Mouse (Mus musculus) olfactory bulb, adult 2 months (tissue): ENCODE measurements around the gene Gpc4.

ENCODE experiments used
- CTCF ChIP-seq: fragments of 200-500 bp; IDR thresholded peaks from 2 replicates; pipeline ENCODE4 v1.5.1; 2012; ENCODE audit warnings: low read depth, mild to moderate bottlenecking, low read length, moderate library complexity; ENCODE audit not compliant: insufficient read depth
- POLR2A ChIP-seq: fragments of 200-500 bp; IDR thresholded peaks from 2 replicates; pipeline ENCODE4 v1.6.1; 2012; ENCODE audit warnings: mild to moderate bottlenecking, low read depth, low read length, moderate library complexity; ENCODE audit not compliant: insufficient read depth

DNA sequence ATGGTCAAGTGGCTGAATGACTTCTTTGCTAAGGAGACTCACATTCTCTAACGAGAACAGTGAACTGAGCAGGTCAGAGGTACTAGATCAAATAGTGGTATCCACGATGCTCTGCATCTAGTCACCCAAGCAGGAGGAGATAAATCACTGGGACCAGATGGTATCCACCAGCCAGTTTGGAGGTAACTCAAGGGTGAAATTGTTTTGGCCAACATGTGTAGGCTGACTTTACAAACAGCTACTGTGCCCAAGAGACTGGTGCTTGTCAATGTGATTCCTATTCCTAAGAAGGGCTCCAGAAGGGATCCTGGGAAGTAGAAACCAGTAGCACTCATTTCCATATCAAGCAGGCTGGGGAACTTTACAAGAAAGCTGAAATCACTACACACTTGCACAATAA lies 55.4 kb downstream of the Gpc4 start:
- no peak for TF ChIP-seq CTCF
- TF ChIP-seq POLR2A, result no peak
